Mouse (Mus musculus) layer of hippocampus, adult 11-12 months (tissue): ENCODE data around the gene Olfr883.

ENCODE experiments used
- DNase-seq: peaks from one replicate; pipeline ENCODE4 v3.0.0; 2022; ENCODE audit warnings: low spot score

Gene Olfr883

GRCm38 (mm10) chr9:38025508-38025907, at the start of gene Olfr883:
Gene Olfr883, plus strand, starts transcription at chr9:38025808.
- DNase-seq, result no peak

GRCm38 (mm10) chr9:37991525-37991924, 34.1 kb upstream of the Olfr883 start, which contains the start of gene Olfr881:
Gene Olfr881, plus strand, starts transcription at chr9:37991825.
- no peak for DNase-seq

GRCm38 (mm10) chr9:37998581-37999204, 26.9 kb upstream of the Olfr883 start:
- no peak for DNase-seq

DNA sequence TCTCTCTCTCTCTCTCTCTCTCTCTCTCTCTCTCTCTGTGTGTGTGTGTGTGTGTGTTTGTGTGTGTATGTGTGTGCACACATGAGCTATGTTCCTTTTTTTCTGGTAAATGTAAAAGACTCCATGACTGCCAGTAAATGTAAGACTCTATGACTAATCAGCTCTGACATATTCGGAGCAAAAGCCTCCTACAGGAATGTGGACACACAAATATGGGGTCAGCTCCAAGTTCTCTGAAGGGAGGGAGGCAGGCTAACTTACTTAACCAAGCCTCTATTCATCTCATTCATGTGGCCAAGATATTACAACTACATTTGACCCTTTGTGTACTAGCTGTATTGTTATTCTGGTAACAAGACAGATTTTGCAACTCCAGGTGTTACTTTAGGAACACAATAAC, 25.6 kb upstream of the Olfr883 start:
- DNase-seq, result no peak

DNA sequence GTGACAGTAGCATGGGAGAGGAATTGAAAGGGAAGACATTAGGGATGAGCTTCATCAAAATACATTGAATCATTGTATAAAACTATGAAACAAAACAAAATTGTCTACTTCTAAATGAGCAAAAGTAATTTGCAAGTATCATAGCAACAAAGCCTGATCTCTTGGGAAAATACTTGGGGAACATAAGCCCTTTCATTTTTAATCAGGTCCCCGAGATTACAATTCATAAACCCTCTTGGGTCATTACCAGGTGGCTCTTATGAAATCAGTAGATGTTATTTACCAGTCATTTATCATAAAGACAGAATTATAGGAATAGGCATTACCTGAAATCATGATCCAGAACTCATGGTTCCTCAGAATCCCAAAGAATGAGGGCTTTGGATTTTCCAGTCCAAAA, 20.6 kb downstream of the Olfr883 start, which contains the start of gene Olfr884:
Gene Olfr884 (plus strand): TSS at position 301 of the 400 bp plus-strand sequence.
- no peak for DNase-seq

- DNase-seq, result no peak
Observed at GRCm38 (mm10) chr9:38061022-38061421, 35.4 kb downstream of the Olfr883 start, which contains the start of gene Olfr885. Gene Olfr885, plus strand, starts transcription at chr9:38061322.
